Mouse (Mus musculus): ENCODE data around the gene Eno3. TPM values are rescaled to one million over a fixed set of nuclear protein-coding genes. Genes with fewer than 3 reads are reported as not detected.

Gene Eno3
- polyA plus RNA-seq, 1 experiment = 21.6 TPM

Other genes starting within 250 kb of the Eno3 start
- gene Pelp1, start 247.2 kb upstream of the Eno3 start, polyA plus RNA-seq (2012; rRNA removed) = 15.2 and 16.4 TPM in 2 replicates
- 58.5 and 60.4 TPM in 2 replicates for gene Arrb2, start 224.6 kb upstream of the Eno3 start, polyA plus RNA-seq (2012; rRNA removed)
- gene Med11, start 205.3 kb upstream of the Eno3 start, polyA plus RNA-seq (2012; rRNA removed) = 19.4 and 21.9 TPM in 2 replicates
- 3.3 and 4.8 TPM in 2 replicates for gene Zmynd15, start 197.8 kb upstream of the Eno3 start, polyA plus RNA-seq (2012; rRNA removed)
- 15.4 and 16.9 TPM in 2 replicates for gene Cxcl16, start 197.2 kb upstream of the Eno3 start, polyA plus RNA-seq (2012; rRNA removed)
- 0.84 and 1.7 TPM in 2 replicates for gene Tm4sf5, start 152.0 kb upstream of the Eno3 start, polyA plus RNA-seq (2012; rRNA removed)
- gene Vmo1, start 142.6 kb upstream of the Eno3 start, polyA plus RNA-seq (2012; rRNA removed) = 0.29 TPM in 1 of 2 replicates, not detected in the other
- gene Gltpd2, start 138.0 kb upstream of the Eno3 start, polyA plus RNA-seq (2012; rRNA removed) = 0.36 TPM in 1 of 2 replicates, not detected in the other
- 382 and 410 TPM in 2 replicates for gene Psmb6, start 131.8 kb upstream of the Eno3 start, polyA plus RNA-seq (2012; rRNA removed)
- gene Gm40193, start 124.3 kb upstream of the Eno3 start, polyA plus RNA-seq (2012; rRNA removed) = not detected in 2 replicates
- gene Pld2, start 117.1 kb upstream of the Eno3 start, polyA plus RNA-seq (2012; rRNA removed) = 27.0 and 28.1 TPM in 2 replicates
- gene Mink1, start 94.3 kb upstream of the Eno3 start, polyA plus RNA-seq (2012; rRNA removed) = 78.8 and 86.9 TPM in 2 replicates
- 5.1 and 7.1 TPM in 2 replicates for gene 4930544D05Rik, start 41.4 kb upstream of the Eno3 start, polyA plus RNA-seq (2012; rRNA removed)
- gene Chrne, start 38.0 kb upstream of the Eno3 start, polyA plus RNA-seq (2012; rRNA removed) = 0.28 and 0.57 TPM in 2 replicates
- gene Gp1ba, start 18.1 kb upstream of the Eno3 start, polyA plus RNA-seq (2012; rRNA removed) = 0.08 and 0.29 TPM in 2 replicates
- 93.2 and 93.4 TPM in 2 replicates for gene Rnf167, start 10.0 kb upstream of the Eno3 start, polyA plus RNA-seq (2012; rRNA removed)
- 164 and 171 TPM in 2 replicates for gene Slc25a11, start 9.7 kb upstream of the Eno3 start, polyA plus RNA-seq (2012; rRNA removed)
- 614 and 704 TPM in 2 replicates for gene Pfn1, start 2.6 kb upstream of the Eno3 start, polyA plus RNA-seq (2012; rRNA removed)
- gene Spag7, start 12.2 kb downstream of the Eno3 start, polyA plus RNA-seq (2012; rRNA removed) = 45.7 and 61.0 TPM in 2 replicates
- gene Camta2, start 30.9 kb downstream of the Eno3 start, polyA plus RNA-seq (2012; rRNA removed) = 17.7 and 29.9 TPM in 2 replicates
- gene Inca1, start 43.0 kb downstream of the Eno3 start, polyA plus RNA-seq (2012; rRNA removed) = 11.9 and 12.4 TPM in 2 replicates
- gene Kif1c, start 43.3 kb downstream of the Eno3 start, polyA plus RNA-seq (2012; rRNA removed) = 98.2 and 102 TPM in 2 replicates
- gene Zfp3, start 107.0 kb downstream of the Eno3 start, polyA plus RNA-seq (2012; rRNA removed) = 2.9 and 3.7 TPM in 2 replicates
- gene Scimp, start 155.4 kb downstream of the Eno3 start, polyA plus RNA-seq (2012; rRNA removed) = 0.65 and 0.92 TPM in 2 replicates
- 4.4 and 5.1 TPM in 2 replicates for gene Rabep1, start 187.6 kb downstream of the Eno3 start, polyA plus RNA-seq (2012; rRNA removed)